Mouse (Mus musculus): Measurements from ENCODE around the gene Wdr59. TPM values are rescaled to one million over a fixed set of nuclear protein-coding genes. Genes with fewer than 3 reads are reported as not detected.
"Not testable (repeated sequence)": the region's sequence is repeated elsewhere in the genome, so short reads cannot be mapped to it uniquely, and the experiment has no call there.

The Wdr59 gene
- total and polyA plus RNA-seq, 2 experiments = 4.8 to 5.3 TPM

GRCm38 (mm10) chr8:111513446-111513845, 8.4 kb downstream of the Wdr59 start:
- DNase-seq (ENCODE audit: extremely low read depth, low read depth, low spot score) = no peak
- H3K27me3 ChIP-seq (ENCODE audit: control insufficient read depth, insufficient read depth, low read length) = no peaks in the 10 kb centered on the region
- H3K4me1 ChIP-seq (ENCODE audit: control insufficient read depth, insufficient read depth, low read length) = peaks cover 4% of the 10 kb centered on the region; the same call in 1 of the 2 replicates
- H3K79me2 ChIP-seq (ENCODE audit: control insufficient read depth, insufficient read depth, low read length) = peaks cover 19% of the 10 kb centered on the region; the same call in 1 of the 2 replicates
- no peaks in the 10 kb centered on the region for H3K36me3 ChIP-seq (ENCODE audit: control insufficient read depth, insufficient read depth, low read length)
- WGBS = 84% methylated on average over 8 of the region's 8 CpGs
- H3K9ac ChIP-seq (ENCODE audit: low read depth, low read length) = no peak overlapping the region
- no peak overlapping the region for H3K4me3 ChIP-seq (ENCODE audit: insufficient read depth, low read depth, low read length)
- no peak for TF ChIP-seq CTCF (IDR thresholded peaks at IDR 0.05; ENCODE audit: low read depth, low read length)
- no peak for TF ChIP-seq POLR2A (IDR thresholded peaks at IDR 0.05; ENCODE audit: extremely low read depth, insufficient read depth, low read length)
- H3K27ac ChIP-seq (replicated peaks; ENCODE audit: insufficient read depth, low read depth, low read length) = no peak overlapping the region

GRCm38 (mm10) chr8:111512941-111513340, 9.0 kb downstream of the Wdr59 start:
- TF ChIP-seq POLR2A (IDR thresholded peaks at IDR 0.05; ENCODE audit: extremely low read depth, insufficient read depth, low read length) = no peak
- TF ChIP-seq CTCF (IDR thresholded peaks at IDR 0.05; ENCODE audit: low read depth, low read length) = no peak
- Histone ChIP-seq H3K36me3 (ENCODE audit: control insufficient read depth, insufficient read depth, low read length) (no peaks in the 10 kb centered on the region), H3K4me3 (ENCODE audit: insufficient read depth, low read depth, low read length) (no peak overlapping the region), H3K27ac (replicated peaks; ENCODE audit: insufficient read depth, low read depth, low read length) (no peak overlapping the region), H3K4me1 (ENCODE audit: control insufficient read depth, insufficient read depth, low read length) (peaks cover 4% of the 10 kb centered on the region; the same call in 1 of the 2 replicates), H3K27me3 (ENCODE audit: control insufficient read depth, insufficient read depth, low read length) (no peaks in the 10 kb centered on the region), H3K79me2 (ENCODE audit: control insufficient read depth, insufficient read depth, low read length) (peaks cover 19% of the 10 kb centered on the region; the same call in 1 of the 2 replicates), H3K9ac (ENCODE audit: low read depth, low read length) (no peak overlapping the region)
- 75% methylated on average over 7 of the region's 7 CpGs for WGBS
- no peak for DNase-seq (ENCODE audit: extremely low read depth, low read depth, low spot score)

GRCm38 (mm10) chr8:111510401-111510800, 11.5 kb downstream of the Wdr59 start:
- H3K4me1 ChIP-seq (ENCODE audit: control insufficient read depth, insufficient read depth, low read length) = peaks cover 4% of the 10 kb centered on the region; the same call in 1 of the 2 replicates
- no peaks in the 10 kb centered on the region for H3K36me3 ChIP-seq (ENCODE audit: control insufficient read depth, insufficient read depth, low read length)
- 63% methylated on average over 4 of the region's 4 CpGs for WGBS
- no peak overlapping the region for H3K4me3 ChIP-seq (ENCODE audit: insufficient read depth, low read depth, low read length)
- peak overlapping the region; percentile 43; the same call in 1 of the 2 replicates for H3K27ac ChIP-seq (replicated peaks; ENCODE audit: insufficient read depth, low read depth, low read length)
- no peak for TF ChIP-seq POLR2A (IDR thresholded peaks at IDR 0.05; ENCODE audit: extremely low read depth, insufficient read depth, low read length)
- no peak for TF ChIP-seq CTCF (IDR thresholded peaks at IDR 0.05; ENCODE audit: low read depth, low read length)
- no peak overlapping the region for H3K9ac ChIP-seq (ENCODE audit: low read depth, low read length)
- H3K79me2 ChIP-seq (ENCODE audit: control insufficient read depth, insufficient read depth, low read length) = peaks cover 10% of the 10 kb centered on the region; the same call in 1 of the 2 replicates
- no peaks in the 10 kb centered on the region for H3K27me3 ChIP-seq (ENCODE audit: control insufficient read depth, insufficient read depth, low read length)
- DNase-seq (ENCODE audit: extremely low read depth, low read depth, low spot score) = no peak

GRCm38 (mm10) chr8:111509278-111509677, 12.6 kb downstream of the Wdr59 start:
- peaks cover under 1% of the 10 kb centered on the region; the same call in 1 of the 2 replicates for H3K36me3 ChIP-seq (ENCODE audit: control insufficient read depth, insufficient read depth, low read length)
- peak overlapping the region; percentile 69 for H3K27ac ChIP-seq (replicated peaks; ENCODE audit: insufficient read depth, low read depth, low read length)
- H3K9ac ChIP-seq (ENCODE audit: low read depth, low read length) = no peak overlapping the region
- H3K4me1 ChIP-seq (ENCODE audit: control insufficient read depth, insufficient read depth, low read length) = peaks cover 4% of the 10 kb centered on the region; the same call in 1 of the 2 replicates
- 81% methylated on average over 11 of the region's 11 CpGs for WGBS
- H3K27me3 ChIP-seq (ENCODE audit: control insufficient read depth, insufficient read depth, low read length) = no peaks in the 10 kb centered on the region
- H3K79me2 ChIP-seq (ENCODE audit: control insufficient read depth, insufficient read depth, low read length) = peaks cover 6% of the 10 kb centered on the region; the same call in 1 of the 2 replicates
- no peak for DNase-seq (ENCODE audit: extremely low read depth, low read depth, low spot score)
- no peak for TF ChIP-seq CTCF (IDR thresholded peaks at IDR 0.05; ENCODE audit: low read depth, low read length)
- no peak overlapping the region for H3K4me3 ChIP-seq (ENCODE audit: insufficient read depth, low read depth, low read length)

- Histone ChIP-seq H3K27me3 (ENCODE audit: control insufficient read depth, insufficient read depth, low read length) (no peaks in the 10 kb centered on the region), H3K4me1 (ENCODE audit: control insufficient read depth, insufficient read depth, low read length) (peaks cover 4% of the 10 kb centered on the region; the same call in 1 of the 2 replicates), H3K36me3 (ENCODE audit: control insufficient read depth, insufficient read depth, low read length) (peaks cover 4% of the 10 kb centered on the region), H3K9ac (ENCODE audit: low read depth, low read length) (no peak overlapping the region), H3K4me3 (ENCODE audit: insufficient read depth, low read depth, low read length) (no peak overlapping the region), H3K27ac (replicated peaks; ENCODE audit: insufficient read depth, low read depth, low read length) (peak overlapping the region; percentile 62; the same call in 1 of the 2 replicates), H3K79me2 (ENCODE audit: control insufficient read depth, insufficient read depth, low read length) (peaks cover 6% of the 10 kb centered on the region; the same call in 1 of the 2 replicates)
- no peak for TF ChIP-seq POLR2A (IDR thresholded peaks at IDR 0.05; ENCODE audit: extremely low read depth, insufficient read depth, low read length)
- TF ChIP-seq CTCF (IDR thresholded peaks at IDR 0.05; ENCODE audit: low read depth, low read length) = no peak
- WGBS = 69% methylated on average over 2 of the region's 2 CpGs
- DNase-seq (ENCODE audit: extremely low read depth, low read depth, low spot score) = no peak
Observed at GRCm38 (mm10) chr8:111508566-111508965, 13.3 kb downstream of the Wdr59 start.

- Histone ChIP-seq H3K27me3 (ENCODE audit: control insufficient read depth, insufficient read depth, low read length) (no peaks in the 10 kb centered on the region), H3K27ac (replicated peaks; ENCODE audit: insufficient read depth, low read depth, low read length) (peak overlapping the region; percentile 69), H3K4me3 (ENCODE audit: insufficient read depth, low read depth, low read length) (no peak overlapping the region), H3K36me3 (ENCODE audit: control insufficient read depth, insufficient read depth, low read length) (peaks cover 6% of the 10 kb centered on the region), H3K79me2 (ENCODE audit: control insufficient read depth, insufficient read depth, low read length) (no peaks in the 10 kb centered on the region), H3K9ac (ENCODE audit: low read depth, low read length) (no peak overlapping the region), H3K4me1 (ENCODE audit: control insufficient read depth, insufficient read depth, low read length) (no peaks in the 10 kb centered on the region)
- WGBS = 75% methylated on average over 11 of the region's 11 CpGs
- TF ChIP-seq POLR2A (IDR thresholded peaks at IDR 0.05; ENCODE audit: extremely low read depth, insufficient read depth, low read length) = no peak
- TF ChIP-seq CTCF (IDR thresholded peaks at IDR 0.05; ENCODE audit: low read depth, low read length) = no peak
- DNase-seq (ENCODE audit: extremely low read depth, low read depth, low spot score) = no peak
Observed at GRCm38 (mm10) chr8:111501724-111502464, 20.0 kb downstream of the Wdr59 start.

GRCm38 (mm10) chr8:111498249-111498648, 23.6 kb downstream of the Wdr59 start:
- not testable (repeated sequence) for H3K4me3 ChIP-seq (ENCODE audit: insufficient read depth, low read depth, low read length); H3K36me3 ChIP-seq (ENCODE audit: control insufficient read depth, insufficient read depth, low read length)
- 80% methylated on average over 6 of the region's 6 CpGs for WGBS

More at GRCm38 (mm10) chr8:111498249-111498648, 23.6 kb downstream of the Wdr59 start:
- not testable (repeated sequence) for H3K27me3 ChIP-seq (ENCODE audit: control insufficient read depth, insufficient read depth, low read length); DNase-seq (ENCODE audit: extremely low read depth, low read depth, low spot score); H3K9ac ChIP-seq (ENCODE audit: low read depth, low read length); H3K27ac ChIP-seq (replicated peaks; ENCODE audit: insufficient read depth, low read depth, low read length); H3K79me2 ChIP-seq (ENCODE audit: control insufficient read depth, insufficient read depth, low read length); H3K4me1 ChIP-seq (ENCODE audit: control insufficient read depth, insufficient read depth, low read length)

All from liver, adult 2 months (tissue).